Mouse (Mus musculus): ENCODE data around the gene Itga11. TPM values are rescaled to one million over a fixed set of nuclear protein-coding genes. Genes with fewer than 3 reads are reported as not detected.

Gene Itga11
- polyA plus RNA-seq (2012; rRNA removed; ENCODE audit: low replicate concordance): 1.7 and 2.9 TPM in 2 replicates

DNA sequence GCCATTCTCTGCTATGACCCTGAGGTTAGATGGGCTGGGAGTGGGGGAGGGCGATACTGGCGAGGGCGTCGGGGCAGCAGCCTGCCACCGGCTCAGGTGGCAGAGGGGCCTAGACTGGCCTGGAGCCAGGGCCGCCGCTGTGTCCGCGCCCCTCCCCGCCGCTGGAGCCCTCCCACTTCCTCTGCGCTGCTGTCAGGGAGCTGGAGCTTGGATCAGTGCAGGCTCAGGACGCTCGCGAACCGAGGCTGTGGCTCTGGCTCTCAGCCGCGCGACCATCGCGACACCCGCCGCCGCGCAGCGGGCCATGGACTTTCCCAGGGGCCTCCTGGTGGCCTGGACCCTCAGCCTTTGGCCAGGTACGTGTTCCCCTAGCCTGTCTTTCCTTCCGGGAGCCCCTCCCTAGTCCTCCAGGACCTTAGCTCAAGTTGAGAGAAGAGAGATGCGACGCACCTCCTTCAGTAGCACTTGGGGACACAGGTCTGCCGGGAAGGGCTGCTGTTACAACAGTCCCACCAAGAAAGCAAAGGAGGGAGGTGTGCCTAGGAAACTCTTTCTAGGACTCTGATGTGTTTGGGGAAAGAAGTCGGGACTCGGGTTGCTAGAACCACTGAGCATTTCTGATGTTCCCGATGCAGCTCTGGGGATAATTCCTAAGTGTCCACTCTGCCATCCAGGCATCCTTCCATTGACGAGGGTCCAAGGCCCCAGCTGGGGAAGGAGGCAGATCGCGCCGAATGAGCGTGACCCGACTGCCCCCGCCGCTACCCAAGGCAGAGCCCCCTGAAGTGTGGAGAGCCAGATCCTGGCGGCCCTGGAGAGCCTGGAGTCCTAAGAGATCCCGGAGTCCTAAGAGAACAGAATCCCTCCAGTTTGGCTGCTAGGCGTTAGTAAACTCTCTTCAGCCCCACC, at the start of gene Itga11:
Gene Itga11 (plus strand): TSS at position 186 of the 909 bp plus-strand sequence.

DNA sequence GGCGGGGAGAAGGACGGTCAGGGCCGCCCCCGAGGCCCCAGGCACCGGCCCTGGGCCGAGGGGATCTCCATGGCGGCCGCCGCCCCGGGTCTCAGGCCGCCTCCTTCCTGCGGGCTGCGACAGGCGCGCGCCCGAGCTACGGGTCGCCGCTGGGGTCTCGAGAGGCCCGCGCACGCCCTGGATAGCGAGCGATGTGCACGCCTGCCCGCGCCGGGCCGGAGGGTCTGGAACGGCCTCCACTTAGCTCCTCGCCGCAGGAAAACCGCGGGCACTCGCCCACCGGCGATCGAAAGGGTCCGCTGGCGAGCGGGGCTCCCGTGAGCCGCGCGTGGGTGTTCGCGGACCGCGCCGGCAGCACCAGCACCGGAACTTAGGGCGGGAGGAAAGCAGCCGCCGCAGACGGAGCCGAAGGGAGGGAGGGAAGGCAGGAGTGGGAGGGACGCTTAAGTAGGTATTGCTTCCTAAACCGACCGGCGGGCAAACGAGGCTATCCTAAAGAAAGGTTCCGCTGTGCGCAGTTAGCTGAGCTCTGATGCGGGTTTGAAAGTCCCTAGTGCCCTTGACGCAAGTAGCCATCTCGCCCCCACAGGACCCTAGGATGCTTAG, 134.0 kb downstream of the Itga11 start, which contains the start of gene Fem1b:
Gene Fem1b (minus strand): TSS at position 419 of the 606 bp plus-strand sequence.

Other genes with a start within 250 kb of the Itga11 start
- gene Coro2b, start 140.8 kb upstream of the Itga11 start, polyA plus RNA-seq (2012; rRNA removed; ENCODE audit: low replicate concordance): 2.4 and 3.2 TPM in 2 replicates
- gene Fem1b, start 134.1 kb downstream of the Itga11 start, polyA plus RNA-seq (2012; rRNA removed; ENCODE audit: low replicate concordance): 2.3 and 3.5 TPM in 2 replicates
- gene Cln6, start 161.0 kb downstream of the Itga11 start, polyA plus RNA-seq (2012; rRNA removed; ENCODE audit: low replicate concordance): 41.2 and 43.6 TPM in 2 replicates
- gene Calml4, start 180.3 kb downstream of the Itga11 start, polyA plus RNA-seq (2012; rRNA removed; ENCODE audit: low replicate concordance): 54.0 and 75.1 TPM in 2 replicates

All from duodenum, adult 2 months (tissue).